Mouse (Mus musculus) cortical plate, adult 2 months (tissue): Measurements from ENCODE around the gene Mmp19.
"Not testable (repeated sequence)": the region's sequence is repeated elsewhere in the genome, so short reads cannot be mapped to it uniquely, and the experiment has no call there.

Source experiments
- CTCF ChIP-seq: fragments of 200-500 bp; IDR thresholded peaks from 2 replicates; pipeline ENCODE4 v1.5.1; 2011; ENCODE audit warnings: mild to moderate bottlenecking, control low read depth, low read length; ENCODE audit not compliant: insufficient read depth; ENCODE audit errors: extremely low read depth
- POLR2A ChIP-seq: fragments of 200-500 bp; IDR thresholded peaks from 2 replicates; pipeline ENCODE4 v1.6.1; 2011; ENCODE audit warnings: mild to moderate bottlenecking, low read length, control low read depth; ENCODE audit not compliant: insufficient read depth; ENCODE audit errors: extremely low read depth

DNA sequence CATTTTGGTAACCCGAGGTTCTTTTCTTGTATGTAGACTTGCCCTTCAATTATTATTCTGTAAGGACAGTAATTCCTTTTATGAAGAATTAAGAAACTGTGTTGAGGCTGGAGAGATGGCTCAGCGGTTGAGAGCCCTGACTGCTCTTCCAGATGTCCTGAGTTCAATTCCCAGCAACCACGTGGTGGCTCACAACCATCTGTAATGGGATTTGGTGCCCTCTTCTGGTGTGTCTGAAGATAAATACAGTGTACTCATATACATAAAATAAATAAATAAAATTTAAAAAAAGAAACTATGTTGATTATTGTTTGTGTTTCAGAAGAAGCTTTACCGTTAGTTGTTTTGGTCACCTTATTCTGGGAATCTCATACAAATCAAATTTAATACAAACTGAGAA is 32.4 kb downstream of the Mmp19 start:
- TF ChIP-seq CTCF, POLR2A: not testable (repeated sequence)
